ENCODE assay signal across 8 mouse cellular contexts in the genomic region with DNA sequence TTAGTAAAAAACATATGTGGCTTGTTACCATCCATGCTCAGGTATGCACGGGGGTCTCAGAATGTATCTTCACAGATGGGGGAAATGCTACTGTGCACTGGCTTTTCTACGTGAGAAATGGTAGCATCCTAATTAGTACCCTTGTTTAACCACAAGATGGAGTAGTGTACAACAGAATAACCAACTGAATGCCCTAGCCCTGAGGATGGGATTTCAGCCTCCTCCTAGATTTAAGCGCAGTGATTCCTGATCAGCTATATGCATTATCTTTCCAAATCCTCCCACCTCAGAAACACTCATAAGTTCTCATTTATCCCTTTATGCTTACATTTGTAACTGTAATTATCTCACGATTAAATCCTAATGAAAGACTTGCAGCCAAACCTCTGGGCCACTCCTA. TPM values are rescaled to one million over a fixed set of nuclear protein-coding genes. Genes with fewer than 3 reads are reported as not detected.
DNase-seq lines count a peak whose midpoint lies in the region; ATAC-seq and TF ChIP-seq lines count a peak whose summit lies in the region.

No protein-coding gene starts in this region.

- no peak overlapping the region for H3K9ac ChIP-seq in lung, embryonic 14.5 days
- no peak overlapping the region for H3K9ac ChIP-seq in forebrain, embryonic 15.5 days (replicated peaks)
- H3K9ac ChIP-seq in midbrain, embryonic 14.5 days (replicated peaks; ENCODE audit: low read length): no peak overlapping the region

- WGBS in lung, embryonic 14.5 days: 14% methylated on average over 4 of the region's 4 CpGs
- WGBS in forebrain, embryonic 15.5 days: 11% methylated on average over 4 of the region's 4 CpGs
- WGBS in midbrain, embryonic 14.5 days: 11% methylated on average over 4 of the region's 4 CpGs

- no peaks in the 10 kb centered on the region for H3K36me3 ChIP-seq in lung, embryonic 14.5 days (ENCODE audit: insufficient read depth)
- H3K36me3 ChIP-seq in forebrain, embryonic 15.5 days: no peaks in the 10 kb centered on the region
- no peaks in the 10 kb centered on the region for H3K36me3 ChIP-seq in midbrain, embryonic 14.5 days (ENCODE audit: control insufficient read depth, insufficient read depth, low read length)

- H3K4me2 ChIP-seq in lung, embryonic 14.5 days: no peak overlapping the region
- H3K4me2 ChIP-seq in forebrain, embryonic 15.5 days (replicated peaks): no peak overlapping the region
- no peak overlapping the region for H3K4me2 ChIP-seq in midbrain, embryonic 14.5 days (ENCODE audit: low read length)

- no peaks in the 10 kb centered on the region for H3K9me3 ChIP-seq in lung, embryonic 14.5 days (ENCODE audit: low read depth, low read length)
- no peaks in the 10 kb centered on the region for H3K9me3 ChIP-seq in forebrain, embryonic 15.5 days
- H3K9me3 ChIP-seq in midbrain, embryonic 14.5 days (ENCODE audit: control insufficient read depth, low read length): no peaks in the 10 kb centered on the region

- no peaks in the 10 kb centered on the region for H3K27me3 ChIP-seq in lung, embryonic 14.5 days (ENCODE audit: insufficient read depth, low read length)
- no peaks in the 10 kb centered on the region for H3K27me3 ChIP-seq in forebrain, embryonic 15.5 days
- no peaks in the 10 kb centered on the region for H3K27me3 ChIP-seq in midbrain, embryonic 14.5 days (ENCODE audit: control insufficient read depth, insufficient read depth, low read length)

- DNase-seq in cerebellum, postnatal 10 days: peak; percentile 31 to 63
- no peak for DNase-seq in cerebellum, adult 11 months
- peak; percentile 74 for DNase-seq in lung, embryonic 14.5 days
- no peak for DNase-seq in lung, postnatal 14 days
- peak; percentile 84 for DNase-seq in midbrain, embryonic 14.5 days
- no peak for DNase-seq in testis, postnatal 14 days (ENCODE audit: low spot score)
- no peak for DNase-seq in ovary, postnatal 10 days (ENCODE audit: low spot score)

- H3K4me3 ChIP-seq in lung, embryonic 14.5 days (ENCODE audit: low read depth, low read length): no peak overlapping the region
- no peak overlapping the region for H3K4me3 ChIP-seq in forebrain, embryonic 15.5 days
- H3K4me3 ChIP-seq in midbrain, embryonic 14.5 days (replicated peaks; ENCODE audit: low read depth, low read length): no peak overlapping the region

- no peak overlapping the region for H3K27ac ChIP-seq in lung, embryonic 14.5 days (ENCODE audit: low read depth)
- no peak overlapping the region for H3K27ac ChIP-seq in forebrain, embryonic 15.5 days (replicated peaks)
- H3K27ac ChIP-seq in midbrain, embryonic 14.5 days (replicated peaks; ENCODE audit: low read depth, low read length): no peak overlapping the region

- peak; percentile 59; the same call in 1 of the 2 replicates for ATAC-seq in lung, embryonic 14.5 days (ENCODE audit: insufficient read depth)
- ATAC-seq in forebrain, embryonic 15.5 days (replicated peaks): peak; percentile 91
- peak; percentile 82 for ATAC-seq in midbrain, embryonic 14.5 days (ENCODE audit: low FRiP score, low TSS enrichment)

- peak; percentile 83 for TF ChIP-seq CTCF in lung, embryonic 14.5 days (IDR thresholded peaks at IDR 0.05; ENCODE audit: low read depth)

- no peaks in the 10 kb centered on the region for H3K4me1 ChIP-seq in lung, embryonic 14.5 days (ENCODE audit: insufficient read depth)
- 0 out of 2 replicates have a peak, but pooled peaks cover 5% of the 10 kb centered on the region for H3K4me1 ChIP-seq in forebrain, embryonic 15.5 days
- no peaks in the 10 kb centered on the region for H3K4me1 ChIP-seq in midbrain, embryonic 14.5 days (ENCODE audit: control insufficient read depth, insufficient read depth, low read length)

RNA-seq across cellular contexts. Expression of a gene that starts 37.6 kb away (rescaled TPM):
- polyA plus RNA-seq in lung, embryonic 14.5 days (2014; fragmentation: Nextera tagmentation; extraction: Ambion mirVana): 4.6 and 6.0 TPM in 2 replicates
- 35.3 and 36.9 TPM in 2 replicates for polyA plus RNA-seq in forebrain, embryonic 15.5 days (2015; fragmentation: Nextera tagmentation; extraction: Ambion mirVana)
- polyA plus RNA-seq in midbrain, embryonic 14.5 days (2014; fragmentation: Nextera tagmentation; extraction: Ambion mirVana): 14.2 and 16.0 TPM in 2 replicates

Comparison
In these comparisons a context has a peak if more than half of its experiments do, and no peak if none do; other contexts are left out.
1. DNase-seq: peak in cerebellum, postnatal 10 days (2 of 2), lung, embryonic 14.5 days (single experiment) and midbrain, embryonic 14.5 days (single experiment); none in cerebellum, adult 11 months (single experiment), lung, postnatal 14 days (single experiment), testis, postnatal 14 days (single experiment) and ovary, postnatal 10 days (single experiment).
2. Peak in every context shown above with its lines, with median percentiles within 50 percentile points of each other: ATAC-seq.